Mouse (Mus musculus) left cerebral cortex, postnatal 10 days (tissue): Measurements from ENCODE around the gene Wnt7b. TPM values are rescaled to one million over a fixed set of nuclear protein-coding genes. Genes with fewer than 3 reads are reported as not detected.

Experiments
- total RNA-seq, 2 experiments: library from RNA; stranded (reverse); gene quantifications; 2 replicates each; pipeline ENCODE4 v1.2.3; 2021

Wnt7b gene
- total RNA-seq, 2 experiments from 2014 or later = 44.4 to 52.6 TPM

Other genes with a start within 250 kb of the Wnt7b start
- gene Atxn10, start 246.2 kb downstream of the Wnt7b start, total RNA-seq = 100 to 1,000 TPM; 364 to 376 TPM
- gene 7530416G11Rik, start 79.2 kb downstream of the Wnt7b start, total RNA-seq = not detected
- gene Ppara, start 152.5 kb upstream of the Wnt7b start, total RNA-seq = 1 to 10 TPM; 2.2 to 2.4 TPM
- 10 to 100 TPM; 25.3 to 25.8 TPM for gene Cdpf1, start 229.2 kb upstream of the Wnt7b start, total RNA-seq
- under 1 TPM; 0.36 to 0.60 TPM for gene Pkdrej, start 239.3 kb upstream of the Wnt7b start, total RNA-seq
- gene Ttc38, start 249.8 kb upstream of the Wnt7b start, total RNA-seq = 1 to 10 TPM; 4.0 to 5.3 TPM